Mouse (Mus musculus) embryo, embryonic 11.5 days (tissue): ENCODE measurements around the gene Clmp.
"Not testable (repeated sequence)": the region's sequence is repeated elsewhere in the genome, so short reads cannot be mapped to it uniquely, and the experiment has no call there.

Experiments
- DNase-seq: peaks from one replicate; pipeline ENCODE4 v3.0.0-alpha.2; 2012; ENCODE audit warnings: low read depth, low spot score

Clmp gene

DNA sequence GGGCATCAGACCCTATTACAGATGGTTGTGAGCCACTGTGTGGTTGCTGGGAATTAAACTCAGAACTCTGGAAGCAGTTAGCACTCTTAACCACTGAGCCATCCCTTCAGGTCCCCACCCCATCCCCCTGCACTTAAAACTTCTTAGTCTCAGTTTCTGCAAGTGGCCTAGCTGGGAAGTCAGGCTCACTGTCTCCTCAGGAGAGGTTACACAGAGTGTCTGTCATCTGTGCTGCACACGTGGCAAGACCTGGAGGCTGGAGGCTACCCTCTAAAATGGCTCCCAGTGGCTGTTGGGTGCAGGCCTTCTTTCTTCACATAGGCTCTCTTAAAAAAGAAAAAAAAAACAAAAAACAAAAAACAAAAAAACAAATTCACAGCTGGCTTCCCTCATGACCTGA lies 90.3 kb downstream of the Clmp start:
- no peak for DNase-seq

DNA sequence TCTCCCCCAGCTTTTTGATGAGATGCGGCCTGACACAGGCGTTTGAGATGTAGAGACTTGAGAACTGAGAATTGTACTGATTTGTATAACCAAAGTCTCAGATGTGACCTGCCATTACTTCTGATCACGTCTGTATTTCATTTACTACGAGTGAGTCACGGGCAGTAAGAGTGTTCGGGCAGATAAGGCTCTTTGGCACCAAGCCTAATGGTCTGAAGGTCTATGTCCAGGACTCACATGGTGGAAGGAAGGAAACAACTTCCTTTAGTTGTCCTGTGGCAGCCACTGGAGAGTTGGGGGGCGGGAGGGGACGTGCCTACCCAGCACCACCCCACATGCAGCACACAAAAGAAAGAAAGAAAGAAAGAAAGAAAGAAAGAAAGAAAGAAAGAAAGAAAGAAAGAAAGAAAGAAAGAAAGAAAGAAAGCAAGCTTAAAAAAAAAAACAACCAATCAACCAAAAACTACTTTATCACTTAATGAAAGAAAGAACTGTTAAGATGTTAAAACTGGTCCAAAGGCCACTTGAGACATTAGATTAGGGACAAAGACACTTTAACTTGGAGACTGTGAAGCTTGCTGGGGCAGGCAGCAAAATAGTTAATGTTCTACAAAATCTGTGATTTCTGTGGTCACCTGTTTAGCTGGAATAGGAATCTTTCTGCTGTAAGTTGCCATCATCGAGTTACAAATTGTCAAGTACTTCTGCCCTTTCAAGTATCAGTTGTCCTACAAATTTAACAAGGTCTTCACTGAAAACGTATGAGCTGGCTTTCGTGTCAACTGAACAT lies 90.9 kb downstream of the Clmp start:
- no peak for DNase-seq

DNA sequence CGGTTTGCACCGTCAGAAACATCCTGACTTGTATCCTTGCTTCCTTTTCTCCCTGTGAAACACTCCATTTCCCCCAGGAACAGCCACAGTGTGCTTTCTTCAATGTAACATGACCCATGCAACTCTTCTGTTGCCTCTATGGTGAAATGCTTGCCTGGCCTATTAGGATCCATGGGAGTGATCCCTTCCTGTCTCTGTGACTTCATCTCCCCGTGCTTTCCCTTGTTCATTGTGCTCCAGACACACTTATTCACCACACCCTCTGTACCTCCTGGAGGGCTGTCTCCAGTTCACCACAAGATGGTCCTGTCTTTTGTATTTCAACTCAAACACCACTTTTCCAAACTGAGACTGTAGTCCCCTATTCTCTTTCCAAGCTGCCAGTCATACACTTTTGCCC lies 94.3 kb downstream of the Clmp start:
- DNase-seq: no peak

DNA sequence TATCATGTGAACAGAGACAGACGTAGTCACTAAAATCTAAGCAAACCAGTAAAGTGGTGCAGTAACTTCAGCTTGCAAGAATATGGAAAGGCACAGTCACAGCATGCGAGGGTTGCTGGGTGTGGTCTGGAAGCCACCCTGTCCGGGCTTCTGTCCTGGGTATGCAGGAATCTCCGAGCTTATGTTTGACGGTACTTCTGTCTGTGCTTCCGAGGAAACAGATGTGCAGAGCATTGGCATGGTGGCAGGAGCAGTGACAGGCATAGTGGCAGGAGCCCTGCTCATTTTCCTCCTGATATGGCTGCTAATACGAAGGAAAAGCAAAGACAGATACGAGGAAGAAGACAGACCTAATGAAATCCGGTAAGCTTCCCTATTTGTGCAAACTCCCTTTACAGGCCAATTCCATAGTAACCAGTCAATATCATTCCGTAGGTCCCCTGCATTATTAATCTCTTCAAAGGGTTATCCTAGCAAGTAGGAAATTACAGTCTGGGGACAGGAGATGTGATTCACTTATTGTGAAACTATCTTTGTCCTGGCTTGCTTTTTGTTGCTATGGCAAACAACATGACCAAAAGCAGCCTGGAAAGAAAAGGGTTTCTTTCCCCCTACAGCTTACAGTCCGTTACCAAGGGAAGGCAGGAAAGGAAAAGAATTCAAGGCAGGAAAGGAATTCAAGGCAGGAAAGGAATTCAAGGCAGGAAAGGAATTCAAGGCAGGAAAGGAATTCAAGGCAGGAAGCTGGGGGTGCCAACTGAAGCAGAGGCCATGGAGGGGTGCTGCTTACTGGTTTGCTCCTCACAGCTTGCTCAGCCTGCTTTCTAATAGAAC lies 95.3 kb downstream of the Clmp start:
- no peak for DNase-seq

DNA sequence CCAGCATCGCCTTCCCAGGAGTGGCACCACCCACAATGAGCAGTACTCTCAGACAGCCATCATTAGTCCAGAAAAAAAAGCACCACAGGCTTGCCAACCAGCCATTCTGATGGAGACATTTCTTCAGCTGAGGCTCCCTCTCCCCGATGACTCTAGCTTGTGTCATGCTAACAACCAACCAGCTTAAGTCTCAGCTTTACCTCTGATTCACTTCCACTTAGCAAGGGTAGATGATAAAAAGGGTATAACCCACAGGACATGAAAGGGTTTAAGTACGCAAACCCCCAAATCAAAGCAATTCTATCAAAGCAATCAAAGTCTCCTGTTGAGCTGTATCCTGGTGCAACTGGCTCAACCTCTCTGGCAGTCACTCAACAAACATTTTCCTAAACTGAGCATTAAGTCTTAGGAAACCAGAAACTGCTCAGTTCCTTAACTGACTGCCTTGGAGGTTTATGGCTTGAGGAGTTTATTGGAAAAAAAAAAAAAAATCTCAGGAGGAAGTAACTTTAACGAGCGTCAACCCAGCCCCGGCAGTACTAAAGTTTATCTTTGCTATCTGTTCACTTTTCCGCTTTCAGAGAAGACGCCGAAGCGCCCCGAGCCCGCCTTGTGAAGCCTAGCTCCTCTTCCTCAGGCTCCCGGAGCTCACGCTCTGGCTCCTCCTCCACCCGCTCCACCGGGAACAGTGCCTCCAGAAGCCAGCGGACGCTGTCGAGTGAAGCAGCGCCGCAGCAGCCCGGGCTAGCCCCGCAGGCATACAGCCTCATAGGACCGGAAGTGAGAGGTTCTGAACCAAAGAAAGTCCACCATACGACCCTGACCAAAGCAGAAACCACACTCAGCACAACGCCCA lies 96.2 kb downstream of the Clmp start:
- no peak for DNase-seq

DNA sequence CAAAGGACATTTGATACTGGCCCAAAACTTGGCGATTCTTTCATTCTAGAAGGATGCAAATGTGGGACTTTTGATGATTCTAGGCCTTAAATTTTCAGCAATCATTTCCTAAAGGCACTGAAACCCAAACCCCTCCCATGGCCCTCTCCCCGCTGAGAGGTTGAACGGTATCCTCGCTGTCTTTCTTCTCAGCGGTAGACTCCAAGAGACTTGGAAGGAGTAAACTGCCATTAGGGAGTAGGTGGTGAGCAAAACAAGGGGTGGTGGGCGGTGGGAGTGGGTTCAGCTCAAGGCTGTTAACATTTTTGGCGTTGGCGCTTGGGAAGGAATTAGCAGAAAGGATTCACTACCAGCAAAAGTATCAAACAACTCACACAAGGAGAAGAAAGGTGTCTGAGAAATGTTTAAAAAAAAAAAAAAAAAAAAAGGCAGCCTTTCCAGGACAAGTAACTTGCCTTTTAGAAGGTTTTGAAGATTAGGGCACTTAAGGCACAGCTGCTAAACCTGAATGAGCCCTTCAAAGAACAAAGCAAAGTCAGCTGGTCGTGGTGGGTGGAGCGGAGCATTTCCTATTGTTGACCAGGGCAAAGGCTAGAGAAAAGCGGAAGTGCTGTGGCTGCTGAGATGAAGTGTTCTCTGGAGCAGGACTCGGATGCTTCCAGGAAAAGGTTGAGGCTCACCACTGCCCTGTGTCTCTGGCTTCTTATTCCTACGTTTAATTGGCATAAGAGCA lies 98.0 kb downstream of the Clmp start:
- DNase-seq: no peak

DNA sequence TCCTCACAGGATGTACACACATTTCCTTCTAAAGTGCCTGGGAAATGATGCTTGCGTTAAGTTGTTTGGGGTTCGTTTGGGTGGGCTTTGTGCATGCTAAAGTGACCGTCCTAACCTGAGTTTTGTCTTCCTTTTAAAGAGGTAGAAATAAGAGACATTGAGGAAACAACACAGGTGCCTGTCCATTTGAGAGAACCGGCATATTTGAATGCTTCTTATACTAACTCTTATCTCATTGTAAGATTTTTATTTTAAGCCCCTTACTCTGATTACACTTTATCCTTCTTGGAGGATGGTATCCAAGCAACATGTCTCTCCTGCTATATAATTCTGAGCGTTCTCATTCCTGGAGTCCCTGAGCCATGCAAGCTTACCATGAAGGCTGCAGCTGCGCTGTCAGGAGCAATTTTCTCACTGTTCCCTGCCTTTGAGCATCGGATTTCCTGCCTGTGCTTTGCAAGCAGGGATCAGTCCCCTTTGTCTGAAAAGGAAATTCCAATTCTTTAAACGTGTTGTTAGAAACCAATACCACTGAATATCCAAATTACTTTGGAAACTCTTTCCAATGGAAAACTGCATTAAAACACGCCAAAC lies 98.7 kb downstream of the Clmp start:
- no peak for DNase-seq

DNA sequence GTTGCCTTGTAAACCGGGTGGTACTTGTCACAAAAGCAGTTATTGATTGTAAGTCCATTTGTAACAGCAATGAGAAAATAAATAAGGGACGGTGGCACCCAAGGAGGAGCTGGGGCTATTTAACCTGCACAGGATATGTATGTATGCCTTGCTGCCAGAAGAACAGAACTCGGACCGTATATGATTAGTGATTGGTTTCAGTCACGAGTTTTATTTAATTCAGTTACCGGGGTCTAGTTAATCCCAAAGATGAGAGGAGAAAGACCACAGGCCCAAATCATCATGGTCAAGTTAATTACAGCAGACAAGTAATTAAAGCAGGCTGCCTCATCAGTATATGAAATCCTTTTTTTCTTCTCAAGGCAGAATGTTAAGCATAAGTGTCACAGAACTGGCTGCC lies 99.7 kb downstream of the Clmp start:
- no peak for DNase-seq

DNA sequence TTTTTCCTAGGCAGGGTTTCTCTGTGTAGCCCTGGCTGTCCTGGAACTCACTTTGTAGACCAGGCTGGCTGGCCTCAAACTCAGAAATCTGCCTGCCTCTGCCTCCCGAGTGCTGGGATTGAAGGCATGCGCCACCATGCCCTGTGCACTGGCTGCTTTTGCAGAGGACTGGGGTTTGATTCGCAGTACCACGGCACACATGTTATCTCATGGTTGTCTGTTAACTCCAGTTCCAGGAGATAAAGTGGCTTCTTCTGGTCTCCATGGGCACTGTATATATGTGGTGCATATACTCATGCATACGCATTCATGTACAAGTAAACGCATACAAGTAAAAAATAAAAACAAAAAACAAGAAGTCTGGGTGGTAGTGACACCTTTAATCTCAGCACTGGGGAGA lies 101.1 kb downstream of the Clmp start:
- not testable (repeated sequence) for DNase-seq

DNA sequence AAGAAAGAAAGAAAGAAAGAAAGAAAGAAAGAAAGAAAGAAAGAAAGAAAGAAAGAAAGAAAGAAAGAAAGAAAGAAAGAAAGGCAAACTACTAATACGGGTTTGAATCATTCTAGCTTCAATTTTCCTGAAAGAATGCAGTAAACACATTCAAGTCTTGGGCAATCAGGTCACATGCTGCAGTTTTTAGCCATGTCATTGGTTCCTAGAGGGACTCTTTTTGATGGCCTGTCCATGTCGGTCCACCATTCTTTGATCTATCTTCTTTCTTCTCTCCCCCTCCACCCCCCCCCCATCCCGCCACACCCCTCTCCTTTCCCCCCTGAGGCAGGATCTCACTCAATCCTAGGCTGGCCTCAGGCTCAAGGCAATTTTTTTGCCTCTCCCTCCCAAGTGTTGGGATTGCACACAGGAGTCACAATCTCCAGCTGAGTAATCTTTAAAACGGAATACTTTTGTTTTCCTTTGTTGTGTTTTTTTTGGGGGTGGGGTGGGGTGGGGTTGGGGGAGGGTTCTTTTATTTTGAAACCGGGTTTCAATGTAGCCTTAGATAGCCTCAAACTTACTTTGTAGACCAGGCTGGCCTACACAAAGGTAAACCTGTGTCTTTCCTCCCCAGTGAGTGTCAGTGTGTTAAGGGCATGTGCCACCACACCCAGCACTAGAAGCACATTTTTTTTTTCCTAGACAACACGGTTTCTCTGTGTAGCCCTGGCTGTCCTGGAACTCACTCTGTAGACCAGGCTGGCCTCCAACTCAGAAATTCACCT lies 106.3 kb downstream of the Clmp start:
- no peak for DNase-seq

DNA sequence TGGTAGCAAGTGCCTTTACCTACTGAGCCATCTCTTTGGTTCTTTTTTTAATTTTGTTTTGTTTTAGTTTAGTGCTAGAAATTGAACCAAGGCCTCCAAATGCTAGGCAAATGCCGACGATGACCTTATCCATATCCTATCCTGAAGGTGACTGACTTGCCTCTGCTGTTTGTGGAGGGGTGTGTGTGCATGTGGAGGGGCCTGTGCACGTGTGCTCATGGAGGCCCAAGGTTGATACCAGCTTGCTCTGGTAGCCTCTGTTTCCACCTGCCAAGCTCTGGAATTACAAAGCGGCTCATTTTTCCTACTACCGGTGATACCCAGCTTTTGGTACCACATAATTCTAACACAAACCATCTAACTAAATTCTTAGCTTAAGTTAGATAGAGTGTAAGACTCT lies 107.8 kb downstream of the Clmp start:
- DNase-seq: no peak

DNA sequence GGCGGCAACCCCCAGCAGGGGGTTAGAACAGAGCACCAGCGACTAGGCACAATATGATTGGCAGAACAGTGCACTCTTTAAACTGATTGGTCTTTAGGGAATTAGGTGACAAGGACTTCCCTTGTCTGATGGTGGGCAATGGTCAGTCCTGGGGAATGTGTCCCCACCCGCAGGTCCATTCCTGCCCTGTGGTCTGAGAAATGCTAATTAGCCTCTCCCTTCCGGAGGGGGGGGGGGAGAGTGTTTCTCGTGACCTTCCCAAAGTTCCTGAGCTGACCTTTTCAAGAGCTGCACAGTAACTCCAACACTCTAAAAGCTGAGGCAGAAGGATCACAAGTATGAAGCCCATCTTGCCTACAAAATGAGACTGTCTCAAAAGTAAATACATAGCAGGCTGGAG lies 108.5 kb downstream of the Clmp start:
- no peak for DNase-seq

DNA sequence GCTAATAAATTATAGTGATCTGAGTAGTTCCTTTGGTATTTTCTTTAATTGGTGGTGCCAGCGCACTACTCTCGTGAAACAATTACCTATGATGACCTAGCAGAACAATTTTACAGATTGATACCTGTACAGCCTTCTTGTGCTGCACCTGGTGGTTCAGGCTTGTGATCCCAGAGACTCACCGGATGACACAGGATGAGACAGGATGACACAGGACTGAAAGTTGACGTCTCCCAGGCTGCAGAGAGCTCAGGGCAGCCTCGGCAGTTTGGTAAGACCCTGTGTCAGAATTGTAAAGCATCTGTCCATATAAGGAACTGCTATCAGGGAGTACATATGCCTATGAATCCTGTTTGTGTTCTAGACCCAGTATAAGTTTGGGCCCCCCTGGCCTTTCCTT lies 109.2 kb downstream of the Clmp start:
- no peak for DNase-seq

DNA sequence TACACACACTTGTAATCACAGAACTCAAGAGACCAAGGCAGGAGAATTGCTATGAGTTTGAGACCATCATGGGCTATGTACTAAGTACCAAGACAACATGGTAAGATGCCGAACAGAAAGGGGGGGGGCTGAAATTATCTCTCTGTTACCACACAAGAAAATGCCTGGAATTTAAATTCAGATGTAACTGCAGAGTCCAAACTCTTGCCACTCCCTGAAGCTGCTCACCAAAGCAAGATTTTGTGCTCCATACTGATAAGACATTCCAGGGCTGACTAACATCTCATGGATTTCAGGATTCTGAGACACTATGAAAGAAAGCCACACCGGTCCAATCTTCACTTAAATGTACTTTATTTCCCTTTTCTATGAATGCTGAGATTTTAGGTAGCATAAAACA lies 109.8 kb downstream of the Clmp start:
- no peak for DNase-seq

DNA sequence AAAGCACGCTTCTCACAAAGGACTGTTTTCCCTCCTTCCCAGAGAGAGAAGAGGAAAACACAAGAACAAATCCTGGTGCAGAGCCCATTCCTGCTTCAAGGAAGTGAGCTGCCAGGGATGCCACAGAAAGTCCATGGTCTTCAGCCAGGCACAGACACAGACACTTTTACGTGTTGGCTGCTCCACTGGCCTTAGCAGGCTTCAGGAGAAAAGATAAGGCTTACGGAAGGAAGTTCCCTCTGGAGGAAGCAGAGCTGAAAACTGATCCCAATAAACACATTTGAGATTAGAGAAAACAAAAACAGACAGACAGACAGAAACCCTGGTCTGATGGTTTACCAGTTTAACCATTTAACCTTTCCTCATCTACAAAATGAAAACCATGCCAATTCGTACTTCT lies 110.3 kb downstream of the Clmp start:
- DNase-seq: no peak

DNA sequence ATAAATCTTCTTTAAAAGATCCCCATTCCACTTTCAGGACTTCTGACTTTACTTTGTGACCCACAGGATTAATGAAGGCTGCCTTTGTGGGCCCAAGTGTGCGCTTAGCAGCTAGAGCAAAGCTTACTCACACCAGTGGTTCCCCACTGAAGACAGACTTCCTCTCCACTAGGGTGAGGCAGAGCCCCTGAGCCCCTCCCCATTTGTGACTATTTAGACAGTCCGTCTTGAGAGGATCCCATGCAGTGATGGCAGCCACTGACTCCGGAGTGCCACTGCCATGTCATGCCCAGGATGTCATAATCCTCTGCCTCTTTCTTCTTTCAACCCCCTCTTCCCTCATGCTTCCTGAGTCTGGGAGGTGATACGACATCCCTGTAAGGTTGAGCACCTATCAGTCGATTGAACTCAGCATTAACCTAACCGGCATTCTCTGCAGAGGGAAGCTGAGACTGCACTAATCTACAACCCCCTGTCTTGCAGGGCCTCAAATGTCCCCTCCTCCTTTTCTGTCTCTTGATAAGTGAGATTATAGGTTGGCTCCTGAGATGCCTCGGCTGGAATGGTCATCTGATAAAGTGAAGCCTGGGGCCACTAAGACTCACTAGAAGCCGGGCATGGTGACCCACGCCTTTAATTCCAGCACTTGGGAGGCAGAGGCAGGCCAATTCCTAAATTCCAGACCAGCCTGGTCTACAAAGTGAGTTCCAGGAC lies 112.6 kb downstream of the Clmp start:
- DNase-seq: no peak

DNA sequence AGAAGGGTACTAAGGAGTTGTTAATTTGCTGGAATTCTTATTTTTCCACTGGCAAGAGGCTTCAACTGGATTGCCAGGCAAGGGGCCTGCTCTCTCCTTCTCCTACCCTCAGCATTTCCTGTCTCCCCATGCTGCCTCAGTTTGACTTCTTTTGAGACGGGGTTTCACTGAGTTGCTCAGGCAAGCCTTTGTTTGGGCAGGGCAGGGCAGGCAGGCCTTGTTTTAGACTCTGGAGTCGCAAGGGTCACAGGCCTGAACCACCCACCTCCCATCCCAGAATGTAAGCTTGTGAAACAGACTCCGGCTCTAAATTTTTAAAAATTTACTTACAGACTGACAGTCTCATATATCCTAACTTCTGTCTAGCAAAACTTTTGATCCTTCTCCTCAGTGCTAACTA lies 113.3 kb downstream of the Clmp start:
- no peak for DNase-seq

DNA sequence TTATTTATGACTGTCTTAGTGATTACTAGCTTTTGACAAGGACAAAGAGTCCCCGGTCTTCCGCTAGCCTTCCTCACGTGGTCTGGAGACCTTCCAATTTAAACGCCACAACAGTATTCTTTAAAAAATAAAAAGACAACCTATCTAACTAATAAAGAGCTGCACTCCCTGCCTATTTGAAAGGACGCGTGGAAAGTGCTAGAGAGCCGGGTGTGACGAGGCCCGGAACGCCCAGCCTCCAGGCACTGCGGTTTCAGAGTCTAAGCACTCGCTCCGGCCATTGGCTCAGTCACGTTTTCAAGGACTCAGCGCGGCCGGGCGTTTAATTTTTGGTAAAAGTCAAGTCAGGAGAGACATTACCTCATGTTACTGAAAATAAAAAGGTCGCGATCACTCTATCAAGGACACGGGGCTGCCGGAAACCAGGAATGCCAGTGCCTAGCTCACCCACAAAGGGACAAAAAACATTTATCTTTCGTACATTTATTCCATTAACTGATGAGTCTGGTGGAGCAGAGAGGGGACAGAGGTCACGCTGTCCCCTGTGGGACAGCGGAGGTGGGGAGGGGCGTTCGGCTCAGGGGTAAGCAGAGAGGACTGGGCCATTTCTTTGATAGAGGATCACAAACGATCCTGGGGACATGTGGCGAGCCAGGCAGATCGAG lies 114.2 kb downstream of the Clmp start:
- DNase-seq: no peak
